Mouse (Mus musculus) urinary bladder, adult 18-20 months (tissue): Measurements from ENCODE around the gene Zfp976.
"Not testable (repeated sequence)": the region's sequence is repeated elsewhere in the genome, so short reads cannot be mapped to it uniquely, and the experiment has no call there.

Source experiments
- DNase-seq, 2 experiments: peaks; one replicate each; pipeline ENCODE4 v3.0.0; 2022; ENCODE audit warnings: low spot score in 2 of 2, mixed read lengths in 2 of 2

Gene Zfp976

GRCm38 (mm10) chr7:42642152-42643115 lies at the start of gene Zfp976:
Zfp976 (minus strand) TSS chr7:42642588.
- DNase-seq, result peak; percentile 56 to 61

GRCm38 (mm10) chr7:42680081-42680480 lies 37.7 kb upstream of the Zfp976 start:
- DNase-seq, result not testable (repeated sequence)

GRCm38 (mm10) chr7:42679646-42680045 lies 37.3 kb upstream of the Zfp976 start:
- not testable (repeated sequence) for DNase-seq

GRCm38 (mm10) chr7:42660140-42660539 lies 17.8 kb upstream of the Zfp976 start:
- not testable (repeated sequence) for DNase-seq

GRCm38 (mm10) chr7:42655211-42655610 lies 12.8 kb upstream of the Zfp976 start:
- not testable (repeated sequence) for DNase-seq

GRCm38 (mm10) chr7:42643120-42643620 lies 782 bp upstream of the Zfp976 start:
- DNase-seq, result peak in 1 of 2 experiments; percentile 2

- not testable (repeated sequence) for DNase-seq
Observed at GRCm38 (mm10) chr7:42631031-42631430, 11.4 kb downstream of the Zfp976 start.

GRCm38 (mm10) chr7:42595666-42596065 lies 46.7 kb downstream of the Zfp976 start:
- DNase-seq, result not testable (repeated sequence)

GRCm38 (mm10) chr7:42592413-42592812 lies 50.0 kb downstream of the Zfp976 start, which contains the start of gene Zfp977:
Zfp977 (minus strand) TSS chr7:42592547.
- DNase-seq, result not testable (repeated sequence)

- DNase-seq, result not testable (repeated sequence)
Observed at GRCm38 (mm10) chr7:42591311-42591710, 51.1 kb downstream of the Zfp976 start.

- DNase-seq, result no peak
Observed at GRCm38 (mm10) chr7:42578488-42578887, 63.9 kb downstream of the Zfp976 start, which contains the start of gene Gm21028. Gm21028 (minus strand) TSS chr7:42578588.
